Mouse (Mus musculus) forebrain, embryonic 16.5 days (tissue): ENCODE measurements around the gene Luc7l. TPM values are rescaled to one million over a fixed set of nuclear protein-coding genes. Genes with fewer than 3 reads are reported as not detected.

ENCODE experiments used
- polyA plus RNA-seq: library from polyadenylated mRNA; unstranded; fragments of >200 nt; fragmentation: Nextera tagmentation; extraction: Ambion mirVana; gene quantifications from 2 replicates; pipeline ENCODE4 v1.2.1, GENCODE M21; 2015

Gene Luc7l
- polyA plus RNA-seq, 1 experiment from 2014 or later, result 124 TPM

Other genes starting within 250 kb of the Luc7l start
- gene Rab11fip3, start 183.3 kb upstream of the Luc7l start, polyA plus RNA-seq, result 34.6 and 39.9 TPM in 2 replicates
- gene Decr2, start 162.6 kb upstream of the Luc7l start, polyA plus RNA-seq, result 30.3 and 33.0 TPM in 2 replicates
- 27.4 and 35.3 TPM in 2 replicates for gene Nme4, start 157.3 kb upstream of the Luc7l start, polyA plus RNA-seq
- gene Tmem8, start 139.6 kb upstream of the Luc7l start, polyA plus RNA-seq, result 2.0 TPM in 2 replicates
- 192 and 202 TPM in 2 replicates for gene Mrpl28, start 129.4 kb upstream of the Luc7l start, polyA plus RNA-seq
- gene Axin1, start 114.2 kb upstream of the Luc7l start, polyA plus RNA-seq, result 7.6 and 8.3 TPM in 2 replicates
- not detected in 2 replicates for gene Pdia2, start 53.8 kb upstream of the Luc7l start, polyA plus RNA-seq
- 5.9 and 9.5 TPM in 2 replicates for gene Rgs11, start 49.9 kb upstream of the Luc7l start, polyA plus RNA-seq
- 40.9 and 69.2 TPM in 2 replicates for gene Arhgdig, start 45.1 kb upstream of the Luc7l start, polyA plus RNA-seq
- 23.9 and 25.5 TPM in 2 replicates for gene Fam234a, start 8.7 kb upstream of the Luc7l start, polyA plus RNA-seq
- gene Neurl1b, start 161.9 kb downstream of the Luc7l start, polyA plus RNA-seq, result 2.4 and 4.1 TPM in 2 replicates